Mouse (Mus musculus) neural tube, embryonic 11.5 days (tissue): ENCODE measurements around the gene Coq8a. TPM values are rescaled to one million over a fixed set of nuclear protein-coding genes. Genes with fewer than 3 reads are reported as not detected.
A peak's percentile ranks its signal among the peaks of the same experiment; 100 is the strongest.

Source experiments
- ATAC-seq: fragments of 200-750 bp; cut with Nextera tagmentation; 2 replicates; pipeline ENCODE4 v1.8.0; 2017; ENCODE audit warnings: moderate number of reproducible peaks, mild to moderate bottlenecking, moderate TSS enrichment, moderate library complexity; ENCODE audit not compliant: insufficient read depth, low FRiP score, low TSS enrichment
- DNase-seq: peaks from one replicate; pipeline ENCODE4 v3.0.0-alpha.2; 2015; ENCODE audit warnings: low spot score
- H3K27ac ChIP-seq: fragments of 300-500 bp; sonication (generic); 2 replicates; pipeline ENCODE4 v1.5.1; 2014; ENCODE audit warnings: low read depth, mild to moderate bottlenecking, low read length
- H3K27me3 ChIP-seq: fragments of 300-500 bp; sonication (generic); 2 replicates; pipeline ENCODE4 v1.6.1; 2014; ENCODE audit warnings: mild to moderate bottlenecking, low read length, mixed read lengths; ENCODE audit not compliant: control insufficient read depth, insufficient read depth
- H3K36me3 ChIP-seq: fragments of 300-500 bp; sonication (generic); 2 replicates; pipeline ENCODE4 v1.6.1; 2014; ENCODE audit warnings: mild to moderate bottlenecking, low read length, moderate library complexity, mixed read lengths; ENCODE audit not compliant: control insufficient read depth, insufficient read depth
- H3K4me1 ChIP-seq: fragments of 300-500 bp; sonication (generic); 2 replicates; pipeline ENCODE4 v1.6.1; 2014; ENCODE audit warnings: low read length, mixed read lengths; ENCODE audit not compliant: control insufficient read depth, insufficient read depth
- H3K4me2 ChIP-seq: fragments of 300-500 bp; sonication (generic); 2 replicates; pipeline ENCODE4 v1.6.1; 2014; ENCODE audit warnings: low read depth, mild to moderate bottlenecking, moderate library complexity
- H3K4me3 ChIP-seq: fragments of 300-500 bp; sonication (generic); 2 replicates; pipeline ENCODE4 v1.5.1; 2014; ENCODE audit warnings: low read depth, low read length
- H3K9ac ChIP-seq: fragments of 300-500 bp; sonication (generic); 2 replicates; pipeline ENCODE4 v1.6.1; 2014; ENCODE audit warnings: mild to moderate bottlenecking, low read length
- H3K9me3 ChIP-seq: fragments of 300-500 bp; sonication (generic); 2 replicates; pipeline ENCODE4 v1.6.1; 2016; ENCODE audit warnings: low read length; ENCODE audit not compliant: control insufficient read depth
- WGBS: fragments of 180-500 bp; shearing (Covaris S2); extraction: QIAGEN DNeasy Blood & Tissue Kit; methylation state at CpG from one replicate; pipeline ENCODE4 v1.1.7; 2014; 5-methylcytosine and 5-hydroxymethylcytosine counted together
- polyA plus RNA-seq: library from polyadenylated mRNA; unstranded; fragments of >200 nt; fragmentation: Nextera tagmentation; extraction: Ambion mirVana; gene quantifications from 2 replicates; pipeline ENCODE4 v1.2.1, GENCODE M21; 2014

Gene Coq8a
- polyA plus RNA-seq, 1 experiment from 2014 or later = 1.8 TPM

DNA sequence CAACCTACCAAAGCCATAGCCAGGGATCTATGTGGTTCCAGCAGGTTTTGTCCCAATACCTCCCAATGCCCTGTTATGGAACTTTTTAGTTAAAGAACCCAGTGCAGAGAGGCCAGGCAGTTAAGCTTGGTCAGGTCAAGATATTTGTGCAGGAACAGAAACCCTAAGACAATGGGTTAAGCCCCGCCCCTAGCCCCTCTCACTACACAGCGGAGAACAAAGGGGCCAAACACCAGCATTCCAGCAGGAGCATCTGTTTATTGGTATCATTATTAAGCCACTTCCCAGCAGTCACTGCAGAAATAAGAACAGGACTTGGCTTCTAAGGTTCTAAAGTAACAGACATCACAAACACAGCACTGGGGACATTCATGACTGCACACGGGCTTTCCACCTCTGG lies 27.4 kb upstream of the Coq8a start:
- peaks cover 11% of the 10 kb centered on the region; the same call in 1 of the 2 replicates for H3K4me1 ChIP-seq

DNA sequence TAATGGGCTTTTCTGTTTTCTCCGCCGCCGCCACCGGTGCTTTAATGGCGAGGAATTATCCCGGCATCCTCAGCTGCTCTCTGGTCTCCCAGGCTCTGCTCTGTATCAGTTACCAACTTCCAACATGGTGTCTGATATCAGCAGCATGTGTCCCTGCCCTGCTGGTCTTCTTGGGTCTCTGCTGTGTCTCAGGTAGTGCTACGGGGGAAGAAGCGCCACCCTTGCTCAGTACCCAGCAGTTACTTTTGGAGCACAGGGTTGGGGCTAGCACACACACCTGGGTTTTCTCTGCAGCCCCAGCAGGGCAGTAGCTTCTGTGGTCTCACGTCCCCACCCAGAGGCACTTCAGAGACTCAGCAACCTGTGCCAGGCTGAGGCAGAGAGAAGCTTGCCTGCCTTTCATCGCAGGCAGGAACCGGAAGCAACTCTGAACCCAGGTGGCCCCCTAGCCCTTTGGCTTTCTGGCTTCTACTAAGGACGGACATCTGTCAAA lies 26.9 kb upstream of the Coq8a start:
- ATAC-seq (peak; percentile 41; the same call in 1 of the 2 replicates), DNase-seq (peak; percentile 31)
- H3K4me1 ChIP-seq = peaks cover 8% of the 10 kb centered on the region; the same call in 1 of the 2 replicates
- H3K9ac ChIP-seq = peak overlapping the region; percentile 2; the same call in 1 of the 2 replicates
- H3K27me3 ChIP-seq = no peaks in the 10 kb centered on the region
- H3K9me3 ChIP-seq = no peaks in the 10 kb centered on the region
- no peak overlapping the region for H3K27ac ChIP-seq
- 14% methylated on average over 12 of the region's 12 CpGs for WGBS
- peak overlapping the region; percentile 24 for H3K4me3 ChIP-seq
- H3K4me2 ChIP-seq = peak overlapping the region; percentile 69
- H3K36me3 ChIP-seq = no peaks in the 10 kb centered on the region

More for the DNA sequence above, 27.4 kb upstream of the Coq8a start:
- H3K4me2 ChIP-seq = peak overlapping the region; percentile 69; the same call in 1 of the 2 replicates
- no peak overlapping the region for H3K4me3 ChIP-seq
- no peak overlapping the region for H3K27ac ChIP-seq
- DNase-seq (no peak), ATAC-seq (no peak)
- no peaks in the 10 kb centered on the region for H3K27me3 ChIP-seq
- WGBS = 76% methylated on average over 3 of the region's 3 CpGs
- no peaks in the 10 kb centered on the region for H3K36me3 ChIP-seq
- no peaks in the 10 kb centered on the region for H3K9me3 ChIP-seq
- H3K9ac ChIP-seq = no peak overlapping the region

GRCm38 (mm10) chr1:180225500-180226220 lies 26.3 kb upstream of the Coq8a start:
- H3K4me1 ChIP-seq = peaks cover 8% of the 10 kb centered on the region; the same call in 1 of the 2 replicates
- ATAC-seq (peak; percentile 65; the same call in 1 of the 2 replicates), DNase-seq (peak; percentile 55)
- H3K4me3 ChIP-seq = peak overlapping the region; percentile 24
- peak overlapping the region; percentile 2; the same call in 1 of the 2 replicates for H3K9ac ChIP-seq
- WGBS = 13% methylated on average over 21 of the region's 21 CpGs
- H3K36me3 ChIP-seq = no peaks in the 10 kb centered on the region
- no peaks in the 10 kb centered on the region for H3K27me3 ChIP-seq
- H3K27ac ChIP-seq = no peak overlapping the region
- no peaks in the 10 kb centered on the region for H3K9me3 ChIP-seq
- peak overlapping the region; percentile 69 for H3K4me2 ChIP-seq

- DNase-seq = no peak
- Histone ChIP-seq H3K4me2 (no peak overlapping the region), H3K4me3 (no peak overlapping the region), H3K9me3 (no peaks in the 10 kb centered on the region), H3K27me3 (no peaks in the 10 kb centered on the region), H3K9ac (no peak overlapping the region), H3K36me3 (no peaks in the 10 kb centered on the region), H3K4me1 (peaks cover 8% of the 10 kb centered on the region; the same call in 1 of the 2 replicates), H3K27ac (no peak overlapping the region)
- no peak for ATAC-seq
- WGBS = 75% methylated on average over 1 of the region's 1 CpGs
These were observed 22.6 kb upstream of the Coq8a start for GRCm38 (mm10) chr1:180222007-180222406.

- peaks cover 4% of the 10 kb centered on the region; the same call in 1 of the 2 replicates for H3K4me1 ChIP-seq
- no peak for ATAC-seq
- DNase-seq = no peak
These were observed 21.6 kb upstream of the Coq8a start for GRCm38 (mm10) chr1:180220791-180221542.

GRCm38 (mm10) chr1:180216541-180217276 lies 17.3 kb upstream of the Coq8a start:
- Histone ChIP-seq H3K27me3 (no peaks in the 10 kb centered on the region), H3K4me2 (no peak overlapping the region), H3K36me3 (no peaks in the 10 kb centered on the region), H3K9ac (no peak overlapping the region), H3K4me1 (no peaks in the 10 kb centered on the region), H3K4me3 (no peak overlapping the region), H3K27ac (no peak overlapping the region), H3K9me3 (no peaks in the 10 kb centered on the region)
- DNase-seq (no peak), ATAC-seq (no peak)
- WGBS = 68% methylated on average over 5 of the region's 5 CpGs

More at GRCm38 (mm10) chr1:180220791-180221542, 21.6 kb upstream of the Coq8a start:
- Histone ChIP-seq H3K27ac (no peak overlapping the region), H3K4me3 (no peak overlapping the region), H3K4me2 (no peak overlapping the region), H3K36me3 (no peaks in the 10 kb centered on the region), H3K9me3 (no peaks in the 10 kb centered on the region), H3K27me3 (no peaks in the 10 kb centered on the region), H3K9ac (no peak overlapping the region)
- WGBS = 86% methylated on average over 19 of the region's 19 CpGs

GRCm38 (mm10) chr1:180215044-180215443 lies 15.6 kb upstream of the Coq8a start:
- Histone ChIP-seq H3K4me3 (no peak overlapping the region), H3K9ac (no peak overlapping the region), H3K4me2 (no peak overlapping the region), H3K9me3 (no peaks in the 10 kb centered on the region), H3K36me3 (no peaks in the 10 kb centered on the region), H3K4me1 (no peaks in the 10 kb centered on the region), H3K27ac (no peak overlapping the region), H3K27me3 (no peaks in the 10 kb centered on the region)
- 0 out of 2 replicates have a peak, but pooled peaks have one; percentile 16 for ATAC-seq
- DNase-seq = peak; percentile 64
- WGBS = 27% methylated on average over 4 of the region's 4 CpGs

- Histone ChIP-seq H3K9ac (no peak overlapping the region), H3K9me3 (no peaks in the 10 kb centered on the region), H3K4me2 (no peak overlapping the region), H3K36me3 (no peaks in the 10 kb centered on the region), H3K27ac (no peak overlapping the region), H3K4me3 (no peak overlapping the region), H3K27me3 (no peaks in the 10 kb centered on the region), H3K4me1 (no peaks in the 10 kb centered on the region)
- no peak for ATAC-seq
- WGBS = 96% methylated on average over 5 of the region's 5 CpGs
- no peak for DNase-seq
These were observed 13.5 kb upstream of the Coq8a start for GRCm38 (mm10) chr1:180212911-180213310.
